Mouse (Mus musculus): ENCODE data around the gene Aifm1.
"Not testable (repeated sequence)": the region's sequence is repeated elsewhere in the genome, so short reads cannot be mapped to it uniquely, and the experiment has no call there.

Gene Aifm1

GRCm38 (mm10) chrX:48456956-48457355, 56.4 kb downstream of the Aifm1 start:
- DNase-seq = no peak

GRCm38 (mm10) chrX:48455018-48455417, 58.3 kb downstream of the Aifm1 start:
- peak in 1 of 2 experiments; percentile 40 for DNase-seq

GRCm38 (mm10) chrX:48454495-48454878, 58.9 kb downstream of the Aifm1 start:
- no peak for DNase-seq

GRCm38 (mm10) chrX:48453736-48454494, 59.4 kb downstream of the Aifm1 start:
- DNase-seq = peak; percentile 64 to 77

- DNase-seq = peak; percentile 6 to 54
Observed at GRCm38 (mm10) chrX:48452931-48453673, 60.3 kb downstream of the Aifm1 start.

- DNase-seq = peak; percentile 22 to 31
Observed at GRCm38 (mm10) chrX:48452231-48452890, 61.0 kb downstream of the Aifm1 start.

GRCm38 (mm10) chrX:48449646-48450045, 63.7 kb downstream of the Aifm1 start:
- DNase-seq = no peak

GRCm38 (mm10) chrX:48444677-48445076, 68.7 kb downstream of the Aifm1 start:
- DNase-seq = no peak

- no peak for DNase-seq
Observed at GRCm38 (mm10) chrX:48441954-48442353, 71.4 kb downstream of the Aifm1 start.

- no peak for DNase-seq
Observed at GRCm38 (mm10) chrX:48441548-48441947, 71.8 kb downstream of the Aifm1 start.

GRCm38 (mm10) chrX:48439036-48439435, 74.3 kb downstream of the Aifm1 start:
- DNase-seq = peak in 1 of 2 experiments; percentile 26

- DNase-seq = not testable (repeated sequence)
Observed at GRCm38 (mm10) chrX:48436082-48436481, 77.3 kb downstream of the Aifm1 start.

GRCm38 (mm10) chrX:48435477-48435900, 77.9 kb downstream of the Aifm1 start:
- DNase-seq = peak in 1 of 2 experiments; percentile 7

- no peak for DNase-seq
Observed at GRCm38 (mm10) chrX:48434251-48434650, 79.1 kb downstream of the Aifm1 start.

GRCm38 (mm10) chrX:48433527-48433899, 79.8 kb downstream of the Aifm1 start:
- DNase-seq = peak; percentile 38 to 52

- DNase-seq = no peak
Observed at GRCm38 (mm10) chrX:48432599-48433526, 80.5 kb downstream of the Aifm1 start.

GRCm38 (mm10) chrX:48429538-48429937, 83.8 kb downstream of the Aifm1 start:
- peak in 1 of 2 experiments; percentile 50 for DNase-seq

GRCm38 (mm10) chrX:48429100-48429499, 84.3 kb downstream of the Aifm1 start:
- DNase-seq = no peak

- DNase-seq = no peak
Observed at GRCm38 (mm10) chrX:48428642-48429041, 84.7 kb downstream of the Aifm1 start.

- DNase-seq = peak; percentile 57 to 63
Observed at GRCm38 (mm10) chrX:48428241-48428640, 85.1 kb downstream of the Aifm1 start.

- DNase-seq = peak; percentile 29 to 54
Observed at GRCm38 (mm10) chrX:48425280-48425679, 88.1 kb downstream of the Aifm1 start.
